Mouse (Mus musculus) erythroblast, embryonic 14.5 days (primary cell): ENCODE data around the gene Shb. TPM values are rescaled to one million over a fixed set of nuclear protein-coding genes. Genes with fewer than 3 reads are reported as not detected.
"Not testable (repeated sequence)": the region's sequence is repeated elsewhere in the genome, so short reads cannot be mapped to it uniquely, and the experiment has no call there.

ENCODE experiments used
- H3K27me3 ChIP-seq: 2 replicates; pipeline ENCODE4 v1.6.1; 2012; ENCODE audit warnings: inconsistent platforms; ENCODE audit not compliant: control insufficient read depth
- H3K36me3 ChIP-seq: 2 replicates; pipeline ENCODE4 v1.6.1; 2012; ENCODE audit warnings: mild to moderate bottlenecking, inconsistent platforms; ENCODE audit not compliant: control insufficient read depth
- H3K4me1 ChIP-seq: 2 replicates; pipeline ENCODE4 v1.6.1; 2012; ENCODE audit warnings: inconsistent platforms; ENCODE audit not compliant: control insufficient read depth
- H3K4me3 ChIP-seq: replicated peaks from 2 replicates; pipeline ENCODE3; 2012; ENCODE audit warnings: moderate library complexity, mild to moderate bottlenecking, inconsistent platforms
- H3K9me3 ChIP-seq: 2 replicates; pipeline ENCODE4 v1.6.1; 2012; ENCODE audit warnings: low read length, inconsistent platforms, mixed read lengths; ENCODE audit not compliant: control insufficient read depth
- GATA1 ChIP-seq: IDR thresholded peaks from 2 replicates; pipeline ENCODE4 v1.6.1; 2012; ENCODE audit warnings: low read length, inconsistent platforms, mixed read lengths
- TAL1 ChIP-seq: IDR thresholded peaks from 3 replicates; pipeline ENCODE4 v1.6.1; 2012; ENCODE audit warnings: low read length, inconsistent platforms, mixed read lengths
- polyA plus RNA-seq: library from polyadenylated mRNA; stranded (reverse); fragments of >175 nt; gene quantifications from 2 replicates; pipeline ENCODE4 v1.2.3, GENCODE M21; 2012

Gene Shb
- polyA plus RNA-seq, 1 experiment: 15.2 TPM

GRCm38 (mm10) chr4:45406397-45406796 lies 125.9 kb downstream of the Shb start:
- H3K4me1 ChIP-seq: peaks cover 74% of the 10 kb centered on the region
- no peaks in the 10 kb centered on the region for H3K9me3 ChIP-seq
- peaks cover 8% of the 10 kb centered on the region for H3K27me3 ChIP-seq
- TF ChIP-seq TAL1: no peak
- TF ChIP-seq GATA1: no peak
- H3K4me3 ChIP-seq: peak overlapping the region; percentile 99
- H3K36me3 ChIP-seq: peaks cover 51% of the 10 kb centered on the region

GRCm38 (mm10) chr4:45405315-45405714 lies 127.0 kb downstream of the Shb start:
- Histone ChIP-seq H3K9me3 (no peaks in the 10 kb centered on the region), H3K27me3 (peaks cover under 1% of the 10 kb centered on the region; the same call in 1 of the 2 replicates), H3K4me1 (peaks cover 77% of the 10 kb centered on the region), H3K4me3 (peak overlapping the region; percentile 44), H3K36me3 (peaks cover 62% of the 10 kb centered on the region)
- TF ChIP-seq GATA1 (no peak), TAL1 (no peak)

- Histone ChIP-seq H3K27me3 (no peaks in the 10 kb centered on the region), H3K9me3 (no peaks in the 10 kb centered on the region), H3K4me3 (peak overlapping the region; percentile 63), H3K4me1 (peaks cover 71% of the 10 kb centered on the region), H3K36me3 (peaks cover 74% of the 10 kb centered on the region)
- TF ChIP-seq GATA1 (no peak), TAL1 (no peak)
These were observed 128.2 kb downstream of the Shb start for GRCm38 (mm10) chr4:45404086-45404485.

- H3K9me3 ChIP-seq: no peaks in the 10 kb centered on the region
- peaks cover 69% of the 10 kb centered on the region for H3K4me1 ChIP-seq
- H3K36me3 ChIP-seq: peaks cover 80% of the 10 kb centered on the region
- TF ChIP-seq GATA1: no peak
- H3K27me3 ChIP-seq: no peaks in the 10 kb centered on the region
- H3K4me3 ChIP-seq: peak overlapping the region; percentile 63
These were observed 128.8 kb downstream of the Shb start for GRCm38 (mm10) chr4:45403499-45403878.

GRCm38 (mm10) chr4:45402878-45403498 lies 129.3 kb downstream of the Shb start:
- Histone ChIP-seq H3K27me3 (no peaks in the 10 kb centered on the region), H3K4me1 (peaks cover 69% of the 10 kb centered on the region), H3K4me3 (peak overlapping the region; percentile 63), H3K36me3 (peaks cover 85% of the 10 kb centered on the region), H3K9me3 (no peaks in the 10 kb centered on the region)
- no peak for TF ChIP-seq GATA1
- no peak for TF ChIP-seq TAL1

- Histone ChIP-seq H3K27me3 (no peaks in the 10 kb centered on the region), H3K9me3 (no peaks in the 10 kb centered on the region), H3K4me3 (peak overlapping the region; percentile 63), H3K36me3 (peaks cover 92% of the 10 kb centered on the region), H3K4me1 (peaks cover 67% of the 10 kb centered on the region)
- no peak for TF ChIP-seq TAL1
- no peak for TF ChIP-seq GATA1
These were observed 130.0 kb downstream of the Shb start for GRCm38 (mm10) chr4:45402281-45402680.

- no peak for TF ChIP-seq GATA1
- no peak for TF ChIP-seq TAL1
- Histone ChIP-seq H3K4me3 (no peak overlapping the region), H3K9me3 (no peaks in the 10 kb centered on the region), H3K4me1 (peaks cover 51% of the 10 kb centered on the region), H3K36me3 (peaks cover 100% of the 10 kb centered on the region), H3K27me3 (no peaks in the 10 kb centered on the region)
These were observed 132.7 kb downstream of the Shb start for GRCm38 (mm10) chr4:45399421-45400210.

GRCm38 (mm10) chr4:45398315-45398714 lies 134.0 kb downstream of the Shb start:
- H3K9me3 ChIP-seq, H3K4me3 ChIP-seq, H3K27me3 ChIP-seq: not testable (repeated sequence)
- peaks cover 38% of the 10 kb centered on the region for H3K4me1 ChIP-seq
- peaks cover 99% of the 10 kb centered on the region for H3K36me3 ChIP-seq

- not testable (repeated sequence) for H3K4me3 ChIP-seq, H3K9me3 ChIP-seq, H3K27me3 ChIP-seq
- Histone ChIP-seq H3K36me3 (peaks cover 91% of the 10 kb centered on the region), H3K4me1 (peaks cover 18% of the 10 kb centered on the region)
These were observed 136.1 kb downstream of the Shb start for GRCm38 (mm10) chr4:45396211-45396610.

GRCm38 (mm10) chr4:45393658-45394057 lies 138.6 kb downstream of the Shb start:
- Histone ChIP-seq H3K27me3 (no peaks in the 10 kb centered on the region), H3K4me1 (peaks cover 6% of the 10 kb centered on the region), H3K36me3 (peaks cover 65% of the 10 kb centered on the region), H3K4me3 (no peak overlapping the region), H3K9me3 (no peaks in the 10 kb centered on the region)
- TF ChIP-seq TAL1: no peak
- TF ChIP-seq GATA1: no peak
